Mouse (Mus musculus) ZHBTc4 (cell line): ENCODE measurements around the gene Krt2.

Source experiments
- DNase-seq: peaks from one replicate; pipeline ENCODE4 v3.0.0-alpha.2; 2011; ENCODE audit warnings: low read depth, low spot score

The Krt2 gene

DNA sequence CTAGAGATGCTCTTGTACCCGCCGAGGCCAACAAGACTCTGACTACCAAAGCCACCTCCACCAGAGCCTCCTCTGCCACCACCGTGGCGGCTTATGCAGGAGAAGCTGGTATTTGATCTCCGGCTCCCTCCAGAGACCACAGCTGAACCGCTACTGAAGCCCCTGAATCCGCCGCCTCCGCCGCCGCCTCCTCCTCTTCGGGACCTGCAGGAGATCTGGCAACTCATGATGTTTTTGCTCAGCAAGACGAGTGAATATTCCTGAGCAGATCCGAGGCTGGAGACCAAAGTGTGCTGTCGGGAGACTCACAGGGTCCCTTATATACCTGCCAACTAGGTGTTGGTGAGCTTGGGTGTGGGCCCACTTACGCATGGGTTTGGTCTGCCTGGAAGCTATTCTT lies at the start of gene Krt2:
Gene Krt2, minus strand, starts transcription at position 295 of the 400 bp plus-strand sequence.
- DNase-seq = peak; percentile 48

GRCm38 (mm10) chr15:101866754-101867153 lies 48.8 kb upstream of the Krt2 start:
- no peak for DNase-seq

DNA sequence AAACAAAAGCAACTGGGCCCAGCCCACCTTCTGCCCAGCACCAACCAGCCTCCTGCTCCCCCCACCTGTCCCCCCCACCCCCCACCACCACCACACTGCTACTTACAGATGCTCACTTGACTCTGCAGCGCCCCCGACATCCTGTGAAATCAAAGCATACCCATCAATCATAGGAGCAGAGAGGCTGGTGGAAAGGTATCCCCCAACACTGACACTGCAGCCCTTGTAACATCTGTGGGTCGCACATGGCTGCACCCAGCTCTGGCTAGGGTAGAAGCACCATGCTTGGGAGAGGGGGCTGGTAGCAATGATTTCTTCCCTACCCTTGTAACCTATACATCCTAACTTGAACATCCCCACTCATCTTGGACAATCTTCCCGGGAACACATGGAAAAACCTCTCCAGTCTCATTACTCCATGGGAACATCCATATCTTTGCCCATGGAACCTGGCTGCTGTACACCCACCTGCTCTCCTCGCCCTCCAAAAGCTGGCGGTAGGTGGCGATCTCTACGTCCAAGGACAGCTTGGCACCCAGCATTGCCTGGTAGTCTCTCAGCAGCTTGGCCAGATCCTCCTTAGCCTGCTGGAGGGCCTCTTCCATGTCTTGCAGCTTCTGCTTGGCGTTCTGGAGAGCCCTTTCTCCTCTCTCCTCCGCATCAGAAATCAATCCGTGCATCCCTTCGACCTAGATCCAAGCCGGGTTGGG lies 42.6 kb upstream of the Krt2 start:
- DNase-seq = peak; percentile 24

DNA sequence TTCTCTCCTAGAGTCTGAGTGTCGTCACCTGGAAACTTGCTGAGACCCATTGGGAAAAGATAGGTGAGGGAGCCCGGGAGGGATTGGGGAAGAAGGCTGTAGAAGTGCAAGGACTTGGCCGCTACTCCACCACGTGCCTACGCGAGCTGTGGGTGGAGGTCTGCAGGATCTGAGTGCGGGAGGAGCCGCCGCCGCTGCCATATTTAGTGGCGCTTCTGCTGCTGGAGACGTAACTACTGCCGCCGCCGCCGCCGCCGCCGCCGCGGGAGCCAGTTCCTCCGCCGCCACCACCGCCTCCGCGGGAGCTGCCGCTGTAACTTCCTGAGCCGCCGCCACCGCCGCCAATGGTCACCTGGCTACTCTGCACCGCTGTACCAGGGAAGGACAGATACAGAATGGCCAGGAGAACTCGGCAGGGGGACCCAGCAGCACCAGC lies 41.8 kb upstream of the Krt2 start:
- peak; percentile 62 for DNase-seq

GRCm38 (mm10) chr15:101858673-101859425 lies 40.9 kb upstream of the Krt2 start:
- peak; percentile 68 for DNase-seq

GRCm38 (mm10) chr15:101856696-101857095 lies 38.7 kb upstream of the Krt2 start:
- no peak for DNase-seq

DNA sequence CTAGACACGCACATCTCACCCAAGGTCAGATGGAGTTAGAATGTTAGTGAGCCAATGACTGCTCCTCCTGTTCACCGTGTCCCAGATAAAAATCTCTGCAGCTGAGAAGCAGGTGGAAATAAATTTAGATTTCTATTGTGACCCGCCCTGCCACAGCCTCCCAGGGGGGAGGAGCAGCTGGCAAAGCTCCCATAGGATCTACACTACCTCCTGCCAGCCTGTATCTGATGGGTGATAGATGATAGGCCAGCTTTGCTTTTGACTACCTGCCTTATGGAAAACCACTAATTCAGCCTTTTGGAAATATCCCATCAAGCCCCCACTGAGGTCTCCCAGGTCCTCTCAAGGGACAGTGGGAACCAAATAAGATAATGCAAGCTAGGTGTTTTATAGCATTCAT lies 37.8 kb upstream of the Krt2 start:
- no peak for DNase-seq

GRCm38 (mm10) chr15:101854294-101854693 lies 36.3 kb upstream of the Krt2 start:
- DNase-seq = no peak

DNA sequence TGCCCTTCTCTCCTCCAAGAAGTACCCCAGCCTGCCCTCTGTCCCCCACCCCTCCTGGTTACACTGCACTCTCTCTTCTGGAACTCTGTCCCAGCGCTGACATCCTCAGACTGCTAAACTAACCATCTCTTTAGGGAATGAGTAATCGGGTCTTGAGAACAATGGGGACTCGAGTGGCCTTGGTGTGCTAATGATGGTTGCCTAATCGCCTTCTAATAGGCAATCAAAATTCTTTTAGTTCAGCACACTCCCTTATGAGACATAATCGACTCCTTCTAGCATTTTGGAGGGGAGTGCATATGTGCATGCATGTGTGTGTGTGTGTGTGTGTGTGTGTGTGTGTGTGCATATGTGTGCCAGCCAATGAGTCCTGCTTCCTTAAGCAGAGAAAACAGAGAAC lies 34.6 kb upstream of the Krt2 start:
- peak; percentile 60 for DNase-seq

GRCm38 (mm10) chr15:101850694-101851093 lies 32.7 kb upstream of the Krt2 start, which contains the start of gene Krt1:
Gene Krt1, minus strand, starts transcription at chr15:101850794.
- no peak for DNase-seq

GRCm38 (mm10) chr15:101845971-101846403 lies 28.0 kb upstream of the Krt2 start:
- peak; percentile 57 for DNase-seq

- DNase-seq = no peak
Measured at GRCm38 (mm10) chr15:101843192-101843591, 25.2 kb upstream of the Krt2 start.

DNA sequence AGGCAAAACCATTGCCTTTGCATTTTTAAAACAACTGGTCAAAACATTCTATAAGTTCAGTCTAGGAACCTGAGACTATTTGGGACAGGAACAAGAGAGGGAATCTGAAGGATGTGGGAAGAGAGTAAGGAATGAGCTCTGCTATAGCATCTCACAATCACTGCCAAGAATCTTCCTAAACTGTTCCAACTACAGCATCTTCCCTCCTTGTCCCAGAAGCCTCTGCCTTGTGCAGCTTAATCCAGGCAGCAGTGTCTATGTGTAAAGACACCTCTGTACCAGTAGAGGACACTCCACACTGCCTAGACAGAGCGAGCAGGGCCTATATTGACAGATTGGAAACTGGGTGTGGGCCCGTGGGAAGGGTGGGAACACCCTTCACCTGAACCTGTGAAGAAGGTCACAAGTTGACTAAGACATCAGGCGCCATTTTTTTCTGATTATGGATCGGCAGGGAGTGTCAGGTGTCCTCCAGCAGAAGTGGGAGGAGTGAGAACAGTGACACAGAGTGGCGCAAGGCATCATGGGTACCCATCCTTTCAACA lies 16.9 kb upstream of the Krt2 start:
- peak; percentile 62 for DNase-seq

- DNase-seq = no peak
Measured at GRCm38 (mm10) chr15:101833131-101833530, 15.2 kb upstream of the Krt2 start.

DNA sequence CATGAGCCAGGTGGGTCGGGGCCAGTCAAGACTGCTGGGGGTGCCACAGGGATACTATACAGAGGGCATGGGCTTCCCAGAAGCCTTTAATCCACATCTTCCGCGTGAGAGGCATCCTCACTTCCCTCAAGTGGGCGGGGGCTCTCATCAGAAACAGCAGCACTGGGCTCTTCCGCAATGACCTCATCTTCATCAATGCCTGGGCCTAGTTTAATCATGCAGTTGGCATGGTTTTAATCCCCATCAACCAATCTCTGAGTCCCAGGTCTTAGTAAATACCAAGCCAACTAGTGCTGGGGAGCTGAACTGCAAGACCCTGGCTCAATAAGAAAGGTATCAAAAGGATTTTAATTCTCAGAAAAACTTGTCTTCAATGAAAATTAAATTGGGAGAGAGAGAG lies 11.5 kb upstream of the Krt2 start:
- DNase-seq = no peak

- no peak for DNase-seq
Measured at GRCm38 (mm10) chr15:101821786-101822185, 3.8 kb upstream of the Krt2 start.

DNA sequence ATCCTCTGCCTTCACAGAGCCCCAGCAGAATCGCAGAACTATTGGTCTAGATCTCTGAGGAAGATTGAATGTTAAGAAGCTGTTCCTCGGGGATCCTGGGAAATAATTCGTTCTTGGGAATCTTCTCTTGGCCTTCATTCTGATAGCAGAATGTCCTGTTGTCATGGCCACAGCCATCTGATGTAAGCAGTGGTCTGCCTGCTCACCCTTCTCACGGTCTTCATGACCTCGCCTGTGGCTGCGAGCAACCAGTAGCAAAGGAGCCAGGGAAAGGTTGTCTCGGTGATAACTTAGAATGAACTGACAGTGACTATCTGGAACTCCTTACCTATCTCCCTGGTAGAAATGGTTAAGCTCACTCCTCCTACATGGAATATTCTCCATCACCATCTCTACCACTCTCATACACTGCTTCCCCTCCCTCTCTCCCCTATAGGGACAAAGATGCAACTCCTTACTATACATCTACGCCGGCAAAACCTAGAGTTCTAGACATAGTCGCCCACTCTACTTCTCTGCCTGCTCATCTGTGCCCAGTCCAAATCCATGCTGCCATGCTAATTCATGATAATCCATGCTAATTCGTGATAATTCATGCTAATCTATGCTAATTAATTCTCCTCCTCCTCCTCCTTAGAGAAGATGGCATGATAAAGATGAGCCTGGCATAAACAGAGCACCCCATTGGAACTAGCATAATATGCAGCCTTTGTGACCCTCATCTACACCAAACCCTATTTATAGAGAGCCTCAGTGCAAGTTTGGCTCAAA lies 14.7 kb downstream of the Krt2 start:
- DNase-seq = no peak

- no peak for DNase-seq
Measured at GRCm38 (mm10) chr15:101802296-101802835, 15.6 kb downstream of the Krt2 start, which contains the start of gene Krt73. Gene Krt73, minus strand, starts transcription at chr15:101802346.

DNA sequence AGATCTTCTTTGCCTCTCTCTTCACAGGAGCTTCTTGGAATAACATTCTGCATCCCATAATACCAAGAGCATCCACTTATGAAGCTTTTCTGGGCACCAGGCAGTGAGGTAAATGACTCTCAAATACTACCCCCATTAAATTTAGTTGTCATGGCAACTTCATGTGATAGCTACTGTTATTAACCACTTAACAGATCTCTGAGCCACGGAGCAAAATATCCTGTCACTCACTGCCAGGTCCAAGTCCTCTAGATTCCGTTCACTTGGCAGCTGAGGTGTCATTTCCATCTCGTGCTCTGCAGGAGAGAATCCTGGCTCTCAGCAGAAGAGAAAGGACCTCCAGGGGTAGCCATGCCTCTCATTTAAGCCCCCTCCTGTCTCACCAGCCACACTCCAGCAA lies 27.1 kb downstream of the Krt2 start:
- DNase-seq = no peak

DNA sequence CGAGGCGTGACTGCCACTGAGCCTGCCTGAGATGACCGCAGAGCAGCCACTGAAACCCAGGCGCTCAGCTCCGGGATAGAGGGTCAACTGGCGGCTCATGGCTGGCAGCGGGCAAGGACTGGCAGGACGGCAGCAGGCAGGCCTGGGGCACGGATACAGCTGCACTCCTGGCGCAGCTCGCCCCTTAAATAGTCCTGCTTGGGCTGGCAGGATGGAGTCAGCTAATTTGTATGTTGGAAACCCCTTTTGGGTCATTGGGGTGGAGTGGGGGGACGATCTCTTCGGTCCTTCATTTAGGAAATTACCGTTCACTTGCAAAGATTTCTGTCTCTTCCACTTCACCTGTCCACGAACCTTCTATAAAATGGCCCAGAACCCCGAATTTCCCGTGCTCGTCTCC lies 31.6 kb downstream of the Krt2 start, which contains the start of gene Krt72:
Gene Krt72, minus strand, starts transcription at position 101 of the 400 bp plus-strand sequence.
- no peak for DNase-seq

DNA sequence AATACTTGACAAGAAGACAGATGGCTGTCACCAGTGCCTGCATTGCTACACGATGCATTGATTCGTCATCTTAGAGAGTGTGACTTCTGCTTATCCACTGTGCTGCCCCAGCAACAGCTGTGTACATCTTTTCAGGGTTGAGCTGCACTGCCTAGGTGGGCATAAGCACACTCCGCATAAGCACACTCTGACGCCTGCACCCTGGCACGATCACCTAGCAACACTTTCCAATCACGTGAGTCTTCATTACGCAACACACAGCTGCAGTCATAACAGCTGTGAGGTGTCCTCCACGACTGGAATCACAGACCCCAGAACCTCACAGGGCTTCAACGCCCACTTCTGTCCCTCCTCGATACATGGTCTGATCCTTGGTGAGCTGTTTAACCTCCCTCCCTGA lies 44.5 kb downstream of the Krt2 start:
- no peak for DNase-seq
